Mouse (Mus musculus) forebrain, postnatal 0 days (tissue): Measurements from ENCODE around the gene Arid5b. TPM values are rescaled to one million over a fixed set of nuclear protein-coding genes. Genes with fewer than 3 reads are reported as not detected.

Experiments used
- ATAC-seq: fragments of 200-750 bp; cut with Nextera tagmentation; 2 replicates; pipeline ENCODE4 v1.8.0; 2017; ENCODE audit warnings: mild to moderate bottlenecking, moderate library complexity
- DNase-seq: peaks from one replicate; pipeline ENCODE4 v3.0.0-alpha.2; 2015
- H3K27ac ChIP-seq: fragments of 300-500 bp; sonication (generic); 2 replicates; pipeline ENCODE4 v1.5.1; 2014; ENCODE audit warnings: low read depth, mild to moderate bottlenecking, antibody characterized with exemption, low read length, moderate library complexity, mixed read lengths
- H3K27me3 ChIP-seq: fragments of 300-500 bp; sonication (generic); 2 replicates; pipeline ENCODE4 v1.6.1; 2014; ENCODE audit warnings: mild to moderate bottlenecking, low read length, mixed read lengths; ENCODE audit not compliant: insufficient read depth
- H3K36me3 ChIP-seq: fragments of 300-500 bp; sonication (generic); 2 replicates; pipeline ENCODE4 v1.6.1; 2014; ENCODE audit warnings: mild to moderate bottlenecking, moderate library complexity; ENCODE audit not compliant: insufficient read depth
- H3K4me1 ChIP-seq: fragments of 300-500 bp; sonication (generic); 2 replicates; pipeline ENCODE4 v1.6.1; 2014; ENCODE audit warnings: antibody characterized with exemption; ENCODE audit not compliant: insufficient read depth
- H3K4me2 ChIP-seq: fragments of 300-500 bp; sonication (generic); 2 replicates; pipeline ENCODE4 v1.6.1; 2014; ENCODE audit warnings: low read depth, mild to moderate bottlenecking, moderate library complexity
- H3K4me3 ChIP-seq: fragments of 300-500 bp; sonication (generic); 2 replicates; pipeline ENCODE4 v1.5.1; 2014; ENCODE audit warnings: low read depth, low read length, mixed read lengths
- H3K9ac ChIP-seq: fragments of 300-500 bp; sonication (generic); 2 replicates; pipeline ENCODE4 v1.6.1; 2014; ENCODE audit warnings: mild to moderate bottlenecking
- H3K9me3 ChIP-seq: fragments of 300-500 bp; sonication (generic); 2 replicates; pipeline ENCODE4 v1.6.1; 2016; ENCODE audit warnings: low read length
- CTCF ChIP-seq: sonication (generic); IDR thresholded peaks from 2 replicates; pipeline ENCODE4 v1.5.1; 2016; ENCODE audit warnings: antibody characterized with exemption, control low read depth, low read depth
- WGBS: fragments of 180-500 bp; shearing (Covaris S2); extraction: QIAGEN DNeasy Blood & Tissue Kit; methylation state at CpG from one replicate; pipeline ENCODE4 v1.1.7; 2014; 5-methylcytosine and 5-hydroxymethylcytosine counted together
- polyA plus RNA-seq: library from polyadenylated mRNA; unstranded; fragments of >200 nt; fragmentation: Nextera tagmentation; extraction: Ambion mirVana; gene quantifications from 2 replicates; pipeline ENCODE4 v1.2.1, GENCODE M21; 2015
- total RNA-seq: library from RNA; depleted of rRNA; stranded (reverse); fragments of >200 nt; gene quantifications from 2 replicates; pipeline ENCODE4 v1.2.3, GENCODE M21; 2014

Gene Arid5b
- total and polyA plus RNA-seq, 2 experiments from 2014 or later, result 14.3 to 14.5 TPM

DNA sequence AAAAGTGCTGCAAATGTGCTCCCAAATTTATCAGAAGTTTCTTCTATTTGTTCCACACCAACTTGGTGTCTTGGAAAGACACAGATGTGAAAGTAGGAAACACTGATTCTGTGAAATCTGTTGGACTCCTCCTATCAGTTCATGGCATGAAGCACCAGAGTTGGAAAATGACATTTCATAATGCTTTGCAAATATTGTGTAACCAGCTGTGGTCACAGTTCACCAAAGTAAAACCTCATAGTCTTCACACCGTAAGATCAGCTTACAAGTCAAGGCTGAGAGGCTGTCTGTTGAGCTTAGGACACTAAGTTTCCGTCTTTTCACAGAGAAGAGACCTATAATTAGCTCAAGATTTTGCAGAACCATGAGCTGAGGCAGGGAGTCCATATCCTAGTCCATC lies 153.6 kb downstream of the Arid5b start:
- ATAC-seq, result no peak
- WGBS, result 82% methylated on average over 2 of the region's 2 CpGs
- no peak for TF ChIP-seq CTCF

DNA sequence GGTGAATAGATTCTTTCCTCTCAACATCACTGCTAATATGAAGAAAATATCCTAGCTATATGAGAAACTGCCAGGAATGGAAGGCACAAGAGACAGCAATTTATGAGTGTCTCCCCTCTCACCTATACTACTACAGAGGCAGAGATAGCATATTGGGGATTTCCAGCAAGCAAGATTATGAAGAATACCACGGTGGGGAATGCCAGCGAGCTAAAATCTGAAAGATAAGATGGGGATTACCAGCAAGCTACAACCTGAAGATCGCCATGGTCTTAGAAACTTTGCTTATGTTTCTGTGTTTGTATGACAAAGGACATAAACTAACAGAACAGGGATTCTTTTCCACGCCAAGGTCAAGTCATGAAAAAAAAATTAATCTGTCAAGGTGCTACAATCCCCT lies 155.1 kb downstream of the Arid5b start:
- Histone ChIP-seq H3K9ac (no peak overlapping the region), H3K9me3 (no peaks in the 10 kb centered on the region), H3K4me1 (0 out of 2 replicates have a peak, but pooled peaks cover 3% of the 10 kb centered on the region), H3K4me2 (no peak overlapping the region), H3K4me3 (no peak overlapping the region), H3K27ac (no peak overlapping the region), H3K36me3 (no peaks in the 10 kb centered on the region), H3K27me3 (no peaks in the 10 kb centered on the region)
- 95% methylated on average over 4 of the region's 4 CpGs for WGBS
- DNase-seq, result no peak
- TF ChIP-seq CTCF, result no peak
- no peak for ATAC-seq

More for the DNA sequence above, 153.6 kb downstream of the Arid5b start:
- Histone ChIP-seq H3K4me2 (no peak overlapping the region), H3K9ac (no peak overlapping the region), H3K27me3 (no peaks in the 10 kb centered on the region), H3K4me1 (0 out of 2 replicates have a peak, but pooled peaks cover 3% of the 10 kb centered on the region), H3K9me3 (no peaks in the 10 kb centered on the region), H3K36me3 (no peaks in the 10 kb centered on the region), H3K27ac (no peak overlapping the region), H3K4me3 (no peak overlapping the region)
- no peak for DNase-seq

DNA sequence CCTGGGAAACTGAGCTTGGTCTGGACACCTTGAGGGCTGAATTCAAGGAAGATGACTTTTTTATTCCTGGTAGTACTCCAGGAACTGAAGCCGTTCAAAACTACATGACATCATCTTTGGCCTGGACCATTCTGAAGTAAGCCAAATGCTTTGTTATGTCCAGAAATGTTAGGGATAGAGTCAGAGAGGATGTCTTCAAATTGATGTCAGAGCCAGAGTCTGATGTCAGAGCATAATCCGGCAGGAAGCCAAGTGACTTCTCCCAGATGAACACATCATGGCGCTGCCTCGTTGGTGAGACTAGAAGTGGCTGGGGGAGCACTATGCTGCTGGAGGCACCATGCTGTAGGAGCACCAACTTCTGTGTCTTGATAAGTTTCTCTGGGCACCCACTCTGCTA lies 156.6 kb downstream of the Arid5b start:
- ATAC-seq (no peak), DNase-seq (no peak)
- H3K9ac ChIP-seq, result no peak overlapping the region
- 82% methylated on average over 4 of the region's 4 CpGs for WGBS
- no peak overlapping the region for H3K4me2 ChIP-seq
- H3K27ac ChIP-seq, result no peak overlapping the region
- H3K27me3 ChIP-seq, result no peaks in the 10 kb centered on the region
- H3K4me1 ChIP-seq, result 0 out of 2 replicates have a peak, but pooled peaks cover 3% of the 10 kb centered on the region
- TF ChIP-seq CTCF, result no peak
- no peaks in the 10 kb centered on the region for H3K9me3 ChIP-seq
- peaks cover 3% of the 10 kb centered on the region; the same call in 1 of the 2 replicates for H3K36me3 ChIP-seq
- no peak overlapping the region for H3K4me3 ChIP-seq

DNA sequence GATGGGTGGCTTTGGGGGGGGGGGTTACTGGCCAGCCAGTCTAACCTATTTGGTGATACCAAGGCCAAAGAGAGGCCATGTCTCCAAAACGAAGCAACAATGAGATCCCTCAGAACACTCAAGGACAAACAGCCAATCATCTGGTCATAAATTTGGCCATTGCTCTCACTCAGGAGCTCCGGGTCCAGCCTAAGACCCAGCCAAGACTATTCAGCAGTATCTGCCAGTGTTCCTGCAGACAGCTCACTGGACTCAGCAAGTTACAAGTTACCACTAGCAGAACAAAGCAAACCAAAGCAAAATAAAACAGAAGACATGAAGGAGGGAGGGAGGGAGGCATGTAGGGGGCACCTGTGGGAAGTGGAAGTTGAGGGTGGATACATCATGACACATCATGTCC lies 157.3 kb downstream of the Arid5b start:
- Histone ChIP-seq H3K27me3 (no peaks in the 10 kb centered on the region), H3K36me3 (peaks cover 3% of the 10 kb centered on the region; the same call in 1 of the 2 replicates), H3K4me3 (no peak overlapping the region), H3K27ac (no peak overlapping the region), H3K9ac (no peak overlapping the region), H3K4me1 (0 out of 2 replicates have a peak, but pooled peaks cover 3% of the 10 kb centered on the region), H3K4me2 (no peak overlapping the region), H3K9me3 (no peaks in the 10 kb centered on the region)
- ATAC-seq (no peak), DNase-seq (no peak)
- WGBS, result 87% methylated on average over 2 of the region's 2 CpGs
- no peak for TF ChIP-seq CTCF

DNA sequence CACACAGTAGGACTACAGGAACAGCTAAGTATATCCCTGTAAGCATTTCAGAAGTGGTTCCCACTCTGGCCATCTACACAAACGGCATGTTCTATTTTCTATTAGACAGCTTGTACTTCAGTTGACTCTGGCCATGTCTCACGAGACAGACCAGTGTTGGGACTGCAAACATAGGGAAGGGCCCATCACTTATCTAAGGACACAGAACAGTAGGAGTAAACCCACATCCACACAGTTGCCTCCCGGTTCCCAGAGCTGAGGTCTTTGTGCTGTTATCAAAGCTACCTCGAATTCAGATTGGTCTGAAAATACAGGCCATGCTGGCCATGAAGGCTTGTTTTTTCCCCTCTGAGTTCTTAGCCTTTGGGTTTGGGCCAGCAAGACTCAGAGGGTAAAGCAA lies 158.5 kb downstream of the Arid5b start:
- DNase-seq, result no peak

DNA sequence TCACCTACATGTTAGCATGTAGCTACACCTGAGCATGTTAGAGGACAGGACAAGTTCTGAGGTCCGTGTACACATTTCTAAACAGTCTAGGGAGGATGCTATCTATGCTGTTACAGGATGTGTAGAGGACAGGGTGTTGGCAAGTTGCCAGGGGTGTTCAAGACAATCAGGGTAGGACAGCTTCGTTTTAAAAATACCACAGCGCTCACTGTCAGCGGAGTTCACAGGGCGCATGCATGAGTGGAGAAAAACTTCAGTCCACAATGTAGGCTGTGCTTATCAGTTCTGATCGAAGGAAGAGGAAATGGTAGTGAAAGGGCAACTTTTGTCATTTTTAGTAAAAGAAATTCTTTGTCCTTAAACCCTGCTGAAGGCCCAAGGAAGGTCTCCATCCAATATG lies 159.3 kb downstream of the Arid5b start:
- 70% methylated on average over 6 of the region's 6 CpGs for WGBS
- Histone ChIP-seq H3K9ac (no peak overlapping the region), H3K4me3 (no peak overlapping the region), H3K36me3 (peaks cover 3% of the 10 kb centered on the region; the same call in 1 of the 2 replicates), H3K27me3 (no peaks in the 10 kb centered on the region), H3K4me1 (no peaks in the 10 kb centered on the region), H3K9me3 (no peaks in the 10 kb centered on the region), H3K4me2 (no peak overlapping the region), H3K27ac (no peak overlapping the region)
- DNase-seq (no peak), ATAC-seq (no peak)
- no peak for TF ChIP-seq CTCF

More for the DNA sequence above, 158.5 kb downstream of the Arid5b start:
- Histone ChIP-seq H3K27ac (no peak overlapping the region), H3K4me1 (no peaks in the 10 kb centered on the region), H3K9ac (no peak overlapping the region), H3K4me2 (no peak overlapping the region), H3K9me3 (no peaks in the 10 kb centered on the region), H3K4me3 (no peak overlapping the region), H3K27me3 (no peaks in the 10 kb centered on the region), H3K36me3 (peaks cover 3% of the 10 kb centered on the region; the same call in 1 of the 2 replicates)
- TF ChIP-seq CTCF, result no peak
- no peak for ATAC-seq
- WGBS, result 92% methylated on average over 4 of the region's 4 CpGs

DNA sequence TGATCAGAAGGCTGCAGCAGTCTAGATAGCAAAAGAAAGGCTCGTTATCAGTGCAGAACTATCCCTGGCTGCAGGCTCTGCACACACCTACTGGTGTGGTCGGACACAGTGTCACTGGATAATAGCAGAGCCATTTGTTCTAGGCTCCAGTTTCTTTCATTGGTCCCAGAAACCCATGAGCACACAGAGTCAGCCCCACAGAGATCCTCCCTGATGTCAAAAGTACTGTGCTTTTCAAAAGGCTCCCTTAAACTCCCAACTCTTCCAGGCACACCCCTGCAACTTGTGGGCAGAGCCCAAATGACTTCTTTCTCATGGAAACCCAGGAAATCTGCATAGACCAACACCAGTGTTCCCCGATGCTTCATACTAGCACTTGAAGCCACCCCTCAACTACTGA lies 163.6 kb downstream of the Arid5b start:
- DNase-seq, result no peak
- no peak overlapping the region for H3K4me2 ChIP-seq
- 82% methylated on average over 3 of the region's 3 CpGs for WGBS
- ATAC-seq, result no peak
- no peak for TF ChIP-seq CTCF
- H3K9ac ChIP-seq, result no peak overlapping the region
- no peaks in the 10 kb centered on the region for H3K27me3 ChIP-seq
- no peak overlapping the region for H3K27ac ChIP-seq
- H3K36me3 ChIP-seq, result peaks cover 3% of the 10 kb centered on the region; the same call in 1 of the 2 replicates
- no peaks in the 10 kb centered on the region for H3K9me3 ChIP-seq
- peaks cover 3% of the 10 kb centered on the region; the same call in 1 of the 2 replicates for H3K4me1 ChIP-seq
- H3K4me3 ChIP-seq, result no peak overlapping the region

DNA sequence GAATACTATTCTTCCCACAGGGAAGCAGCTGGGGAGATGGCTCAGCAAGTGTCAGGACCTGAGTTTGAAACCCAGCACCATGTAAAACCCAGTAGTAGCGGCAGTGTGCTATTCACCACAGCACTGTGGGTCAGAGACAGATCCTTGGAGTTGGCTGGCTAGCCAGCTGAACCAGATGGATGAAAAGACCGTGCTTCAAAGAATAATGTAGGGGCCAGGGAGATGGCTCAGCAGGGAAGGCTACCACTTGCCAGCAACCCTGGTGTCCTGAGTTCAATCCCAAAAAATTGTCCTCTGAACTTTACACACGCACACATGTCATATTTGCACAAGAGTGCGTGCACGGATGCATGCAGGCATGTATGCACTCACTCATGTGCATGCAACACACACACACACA lies 164.9 kb downstream of the Arid5b start:
- Histone ChIP-seq H3K4me2 (peak overlapping the region; percentile 2; the same call in 1 of the 2 replicates), H3K9me3 (no peaks in the 10 kb centered on the region), H3K9ac (no peak overlapping the region), H3K27ac (no peak overlapping the region), H3K27me3 (no peaks in the 10 kb centered on the region), H3K4me3 (no peak overlapping the region), H3K36me3 (peaks cover 3% of the 10 kb centered on the region; the same call in 1 of the 2 replicates), H3K4me1 (peaks cover 3% of the 10 kb centered on the region; the same call in 1 of the 2 replicates)
- no peak for ATAC-seq
- no peak for TF ChIP-seq CTCF
- WGBS, result 73% methylated on average over 5 of the region's 5 CpGs
- no peak for DNase-seq
